Mouse (Mus musculus): ENCODE measurements around the gene Il17f. TPM values are rescaled to one million over a fixed set of nuclear protein-coding genes. Genes with fewer than 3 reads are reported as not detected.
"Not testable (repeated sequence)": the region's sequence is repeated elsewhere in the genome, so short reads cannot be mapped to it uniquely, and the experiment has no call there.

Il17f gene
- polyA plus RNA-seq, 1 experiment from 2014 or later, result not detected

DNA sequence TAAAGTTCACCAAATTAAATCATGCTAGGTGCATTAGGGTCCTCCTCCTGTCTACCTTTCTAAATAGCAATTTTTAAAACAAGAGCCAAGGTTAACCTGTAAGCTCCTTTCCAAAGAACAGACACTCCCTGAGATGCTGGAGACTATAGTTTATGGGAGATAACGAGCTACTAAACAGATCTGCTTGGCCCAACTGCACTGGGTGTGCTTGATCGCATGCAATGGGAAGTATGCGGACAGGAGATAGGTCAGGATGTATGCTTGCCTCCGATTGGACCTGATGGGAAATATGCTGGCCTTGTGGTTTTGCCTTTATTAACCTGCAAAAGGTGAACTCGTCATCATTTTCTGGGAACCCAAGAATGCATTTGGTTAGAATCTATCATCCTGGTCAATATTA, 4.8 kb upstream of the Il17f start:
- Histone ChIP-seq H3K9ac (ENCODE audit: low read depth, low read length) (no peak overlapping the region), H3K36me3 (ENCODE audit: control insufficient read depth, insufficient read depth) (no peaks in the 10 kb centered on the region), H3K4me2 (replicated peaks; ENCODE audit: low read depth) (no peak overlapping the region), H3K4me3 (ENCODE audit: low read depth, low read length) (no peak overlapping the region), H3K9me3 (ENCODE audit: control insufficient read depth) (no peaks in the 10 kb centered on the region), H3K4me1 (replicated peaks; ENCODE audit: control insufficient read depth, insufficient read depth, low read length) (no peaks in the 10 kb centered on the region), H3K27me3 (replicated peaks; ENCODE audit: control insufficient read depth, insufficient read depth, low read length) (no peaks in the 10 kb centered on the region), H3K27ac (ENCODE audit: low read depth, low read length) (no peak overlapping the region)
- no peak for TF ChIP-seq CTCF (IDR thresholded peaks at IDR 0.05; ENCODE audit: low read depth)
- ATAC-seq, result no peak
- 90% methylated on average over 5 of the region's 5 CpGs for WGBS

DNA sequence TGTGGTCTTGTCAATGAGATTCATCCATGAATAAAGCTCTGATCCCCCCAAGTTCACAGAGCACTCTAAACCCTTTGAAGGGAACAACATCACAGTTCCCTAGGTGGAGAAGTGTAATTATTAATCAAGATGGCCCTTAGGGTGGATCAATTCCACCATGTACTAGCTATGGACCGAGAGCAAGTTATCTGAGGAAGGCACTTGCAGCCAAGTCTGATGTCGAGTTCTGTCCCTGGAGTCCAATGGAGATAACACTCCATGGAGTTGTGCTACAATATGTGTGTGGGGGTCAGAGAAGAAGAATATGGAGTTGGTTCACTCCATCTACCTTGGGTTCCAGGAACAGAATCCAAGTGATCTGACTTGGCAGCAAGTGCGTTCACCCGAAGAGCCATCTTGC, 4.3 kb upstream of the Il17f start:
- no peak overlapping the region for H3K9ac ChIP-seq (ENCODE audit: low read depth, low read length)
- no peak overlapping the region for H3K4me2 ChIP-seq (replicated peaks; ENCODE audit: low read depth)
- H3K27ac ChIP-seq (ENCODE audit: low read depth, low read length), result no peak overlapping the region
- no peaks in the 10 kb centered on the region for H3K36me3 ChIP-seq (ENCODE audit: control insufficient read depth, insufficient read depth)
- H3K4me1 ChIP-seq (replicated peaks; ENCODE audit: control insufficient read depth, insufficient read depth, low read length), result no peaks in the 10 kb centered on the region
- H3K27me3 ChIP-seq (replicated peaks; ENCODE audit: control insufficient read depth, insufficient read depth, low read length), result no peaks in the 10 kb centered on the region
- no peak overlapping the region for H3K4me3 ChIP-seq (ENCODE audit: low read depth, low read length)
- no peak for ATAC-seq
- no peaks in the 10 kb centered on the region for H3K9me3 ChIP-seq (ENCODE audit: control insufficient read depth)
- WGBS, result 92% methylated on average over 4 of the region's 4 CpGs
- TF ChIP-seq CTCF (IDR thresholded peaks at IDR 0.05; ENCODE audit: low read depth), result no peak

DNA sequence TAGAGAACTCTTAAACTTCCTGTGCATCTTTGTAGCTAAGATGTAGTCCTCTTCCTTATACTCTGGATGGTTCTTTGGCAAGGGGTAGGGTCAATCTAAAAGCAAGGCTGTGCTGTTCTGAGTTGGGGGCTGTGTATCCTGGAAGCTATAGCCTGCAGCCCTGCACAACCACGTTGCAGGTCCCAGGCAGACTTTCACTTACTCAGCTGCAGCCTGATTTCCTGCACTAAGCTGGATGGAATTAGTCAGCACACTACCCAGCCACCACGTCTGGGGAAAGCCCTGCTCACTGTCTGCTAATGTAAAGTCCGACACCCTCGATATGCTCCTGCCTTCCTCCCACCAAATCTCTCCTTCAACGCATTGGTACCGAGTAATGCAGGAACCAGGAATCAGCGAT, 997 bp upstream of the Il17f start:
- Histone ChIP-seq H3K36me3 (ENCODE audit: control insufficient read depth, insufficient read depth) (no peaks in the 10 kb centered on the region), H3K4me1 (replicated peaks; ENCODE audit: control insufficient read depth, insufficient read depth, low read length) (no peaks in the 10 kb centered on the region), H3K9ac (ENCODE audit: low read depth, low read length) (no peak overlapping the region), H3K27ac (ENCODE audit: low read depth, low read length) (no peak overlapping the region), H3K4me2 (replicated peaks; ENCODE audit: low read depth) (no peak overlapping the region), H3K27me3 (replicated peaks; ENCODE audit: control insufficient read depth, insufficient read depth, low read length) (no peaks in the 10 kb centered on the region), H3K9me3 (ENCODE audit: control insufficient read depth) (no peaks in the 10 kb centered on the region), H3K4me3 (ENCODE audit: low read depth, low read length) (no peak overlapping the region)
- WGBS, result 65% methylated on average over 7 of the region's 7 CpGs
- ATAC-seq, result no peak
- TF ChIP-seq CTCF (IDR thresholded peaks at IDR 0.05; ENCODE audit: low read depth), result no peak

DNA sequence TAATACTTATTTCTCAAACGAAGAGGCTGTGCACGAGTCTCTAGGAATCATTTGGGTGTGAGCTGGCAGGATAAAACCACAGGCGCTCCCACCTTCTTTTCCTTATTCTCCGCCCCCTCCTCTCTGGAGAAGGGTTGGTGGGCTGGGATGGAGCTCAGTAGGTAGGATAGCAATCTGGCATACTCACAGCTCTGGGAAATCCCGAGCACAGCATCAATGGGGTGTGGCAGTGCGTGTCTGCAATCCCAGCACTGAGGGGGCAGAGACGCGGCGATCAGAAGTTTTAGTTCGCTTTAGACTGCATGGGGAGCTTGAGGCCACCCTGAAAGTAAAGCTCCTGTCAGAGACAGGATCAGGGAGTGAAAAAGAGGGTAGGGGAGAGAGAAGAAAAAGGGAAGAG, 2.0 kb downstream of the Il17f start:
- Histone ChIP-seq H3K36me3 (ENCODE audit: control insufficient read depth, insufficient read depth) (no peaks in the 10 kb centered on the region), H3K4me2 (replicated peaks; ENCODE audit: low read depth) (no peak overlapping the region), H3K4me1 (replicated peaks; ENCODE audit: control insufficient read depth, insufficient read depth, low read length) (no peaks in the 10 kb centered on the region), H3K27me3 (replicated peaks; ENCODE audit: control insufficient read depth, insufficient read depth, low read length) (no peaks in the 10 kb centered on the region), H3K27ac (ENCODE audit: low read depth, low read length) (no peak overlapping the region), H3K4me3 (ENCODE audit: low read depth, low read length) (no peak overlapping the region), H3K9me3 (ENCODE audit: control insufficient read depth) (no peaks in the 10 kb centered on the region), H3K9ac (ENCODE audit: low read depth, low read length) (no peak overlapping the region)
- 38% methylated on average over 10 of the region's 10 CpGs for WGBS
- no peak for TF ChIP-seq CTCF (IDR thresholded peaks at IDR 0.05; ENCODE audit: low read depth)
- ATAC-seq, result no peak

DNA sequence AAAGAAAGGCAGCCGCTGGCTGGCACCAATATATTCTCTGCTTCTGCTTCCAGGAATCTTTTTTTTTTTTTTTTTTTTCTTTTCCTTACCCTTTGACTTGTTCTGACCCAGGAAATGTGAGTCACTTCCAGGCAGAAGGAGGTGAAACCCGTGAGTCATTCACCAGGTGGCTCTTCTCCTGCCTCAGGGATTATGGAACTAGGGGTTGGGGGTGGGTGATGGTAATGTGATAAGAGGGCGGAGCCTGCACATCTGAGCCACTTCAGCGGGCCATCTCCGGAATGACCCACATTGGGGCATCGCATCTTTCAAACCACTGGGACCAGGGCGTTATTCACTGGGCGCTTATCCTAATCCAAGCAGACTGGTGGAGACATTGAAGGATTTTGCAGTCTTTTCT, 3.4 kb downstream of the Il17f start:
- Histone ChIP-seq H3K4me3 (ENCODE audit: low read depth, low read length) (no peak overlapping the region), H3K4me2 (replicated peaks; ENCODE audit: low read depth) (no peak overlapping the region), H3K27me3 (replicated peaks; ENCODE audit: control insufficient read depth, insufficient read depth, low read length) (no peaks in the 10 kb centered on the region), H3K4me1 (replicated peaks; ENCODE audit: control insufficient read depth, insufficient read depth, low read length) (no peaks in the 10 kb centered on the region), H3K27ac (ENCODE audit: low read depth, low read length) (no peak overlapping the region), H3K36me3 (ENCODE audit: control insufficient read depth, insufficient read depth) (no peaks in the 10 kb centered on the region), H3K9me3 (ENCODE audit: control insufficient read depth) (no peaks in the 10 kb centered on the region), H3K9ac (ENCODE audit: low read depth, low read length) (no peak overlapping the region)
- ATAC-seq, result no peak
- TF ChIP-seq CTCF (IDR thresholded peaks at IDR 0.05; ENCODE audit: low read depth), result no peak
- 43% methylated on average over 8 of the region's 8 CpGs for WGBS

DNA sequence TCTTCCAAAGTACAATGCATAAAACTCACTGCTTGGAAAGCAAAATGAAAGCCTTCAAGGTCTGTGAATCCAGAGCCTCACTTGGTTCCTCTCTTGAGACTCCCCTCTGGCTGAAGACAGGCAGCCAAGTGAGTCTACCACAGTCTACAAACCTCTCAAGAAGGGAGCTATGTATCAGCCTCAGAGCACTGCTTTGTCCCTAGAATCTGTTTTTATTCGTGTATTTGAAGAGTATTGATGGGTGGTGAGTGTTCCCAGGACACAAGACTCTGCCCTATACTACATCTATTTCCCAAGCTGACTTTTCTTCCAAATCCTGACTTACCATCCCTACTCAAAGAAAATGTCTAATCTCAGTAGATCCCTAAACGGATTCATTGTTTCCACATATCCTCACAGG, 12.1 kb downstream of the Il17f start:
- Histone ChIP-seq H3K36me3 (ENCODE audit: control insufficient read depth, insufficient read depth) (no peaks in the 10 kb centered on the region), H3K4me3 (ENCODE audit: low read depth, low read length) (no peak overlapping the region), H3K27me3 (replicated peaks; ENCODE audit: control insufficient read depth, insufficient read depth, low read length) (no peaks in the 10 kb centered on the region), H3K4me2 (replicated peaks; ENCODE audit: low read depth) (no peak overlapping the region), H3K27ac (ENCODE audit: low read depth, low read length) (no peak overlapping the region), H3K9ac (ENCODE audit: low read depth, low read length) (no peak overlapping the region), H3K9me3 (ENCODE audit: control insufficient read depth) (no peaks in the 10 kb centered on the region), H3K4me1 (replicated peaks; ENCODE audit: control insufficient read depth, insufficient read depth, low read length) (no peaks in the 10 kb centered on the region)
- no peak for ATAC-seq
- 84% methylated on average over 2 of the region's 2 CpGs for WGBS
- TF ChIP-seq CTCF (IDR thresholded peaks at IDR 0.05; ENCODE audit: low read depth), result no peak

DNA sequence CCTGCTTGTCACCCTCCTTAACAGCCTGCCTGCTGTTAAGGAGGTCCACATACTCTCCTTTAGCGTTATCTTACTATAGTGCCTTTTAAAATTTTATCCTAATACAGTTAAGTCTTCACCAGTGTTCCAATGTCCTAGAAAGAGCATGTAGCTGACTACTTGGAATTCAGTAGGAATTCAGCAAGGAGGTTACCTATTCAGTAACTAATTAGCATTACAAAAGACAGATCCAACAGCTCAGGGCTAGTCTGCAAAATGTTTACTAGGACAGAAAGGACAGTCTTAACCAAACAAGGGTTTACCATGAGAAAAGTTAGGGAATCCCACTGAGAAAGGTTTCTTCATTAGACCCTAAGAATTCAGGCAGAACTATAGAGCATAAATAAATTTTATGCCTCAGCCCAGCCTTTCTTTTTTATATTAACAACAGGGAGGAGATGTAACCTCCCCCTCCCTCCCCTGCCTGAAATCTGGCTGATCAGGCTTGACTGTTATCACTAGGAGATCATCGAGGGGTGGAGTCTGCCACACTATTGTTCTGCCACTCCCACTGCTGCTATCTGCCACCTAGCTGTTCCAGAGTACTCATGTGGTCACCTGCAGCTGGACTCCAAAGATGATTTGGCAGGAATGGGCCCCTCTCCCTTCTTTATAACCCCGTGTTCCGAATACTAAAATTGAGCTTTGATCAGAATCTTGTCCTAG, 16.2 kb downstream of the Il17f start:
- H3K9me3 ChIP-seq (ENCODE audit: control insufficient read depth); H3K4me1 ChIP-seq (replicated peaks; ENCODE audit: control insufficient read depth, insufficient read depth, low read length); H3K36me3 ChIP-seq (ENCODE audit: control insufficient read depth, insufficient read depth); H3K27ac ChIP-seq (ENCODE audit: low read depth, low read length); H3K4me3 ChIP-seq (ENCODE audit: low read depth, low read length); H3K27me3 ChIP-seq (replicated peaks; ENCODE audit: control insufficient read depth, insufficient read depth, low read length); H3K9ac ChIP-seq (ENCODE audit: low read depth, low read length); ATAC-seq; H3K4me2 ChIP-seq (replicated peaks; ENCODE audit: low read depth): not testable (repeated sequence)
- WGBS, result 77% methylated on average over 4 of the region's 4 CpGs

Measured in intestine, postnatal 0 days (tissue).